Mouse (Mus musculus): ENCODE data around the gene Apol10b.

DNA sequence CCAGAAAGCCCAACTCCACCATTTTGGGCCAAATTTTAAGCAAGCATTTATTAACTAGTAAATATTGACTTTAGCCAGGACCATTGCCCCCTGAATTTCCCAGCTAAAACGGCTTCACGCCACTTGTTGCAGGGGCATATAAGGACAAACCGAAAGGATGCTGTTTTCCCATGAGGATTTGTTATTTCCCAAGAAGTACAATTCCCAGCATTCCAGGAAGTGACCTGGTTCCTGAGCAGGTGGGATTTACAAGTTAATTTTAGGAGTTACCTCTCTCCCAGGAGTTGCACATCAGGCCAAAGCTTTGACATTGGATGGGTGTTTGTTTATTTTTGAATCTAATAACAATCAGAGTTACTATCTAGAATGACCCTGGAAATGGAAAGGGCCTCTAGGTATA is 10.1 kb upstream of the Apol10b start:
- TF ChIP-seq POLR2A (IDR thresholded peaks at IDR 0.05; ENCODE audit: extremely low read depth, insufficient read depth, low read length) (no peak), CTCF (IDR thresholded peaks at IDR 0.05; ENCODE audit: low read depth, low read length) (no peak)
